Mouse (Mus musculus) C2C12 (cell line): ENCODE data around the gene Mzf1.

Experiments
- CTCF ChIP-seq: IDR thresholded peaks from one replicate; pipeline ENCODE4 v1.5.1; 2011; ENCODE audit not compliant: control insufficient read depth, insufficient read depth, insufficient read length
- FOSL1 ChIP-seq: IDR thresholded peaks from one replicate; pipeline ENCODE4 v1.8.0; 2011; ENCODE audit warnings: mild to moderate bottlenecking, low read length; ENCODE audit not compliant: poor library complexity, insufficient read depth, severe bottlenecking
- MYOD1 ChIP-seq: IDR thresholded peaks from one replicate; pipeline ENCODE4 v1.6.1; 2011; ENCODE audit warnings: low read depth; ENCODE audit not compliant: control insufficient read depth, insufficient read length

GRCm38 (mm10) chr7:13041256-13041655 lies 13.3 kb downstream of the Mzf1 start:
- TF ChIP-seq MYOD1 (no peak), CTCF (no peak), FOSL1 (no peak)
